Mouse (Mus musculus): ENCODE measurements around the gene Gm17364. TPM values are rescaled to one million over a fixed set of nuclear protein-coding genes. Genes with fewer than 3 reads are reported as not detected.
A peak's percentile ranks its signal among the peaks of the same experiment; 100 is the strongest.
"Not testable (repeated sequence)": the region's sequence is repeated elsewhere in the genome, so short reads cannot be mapped to it uniquely, and the experiment has no call there.

Gene Gm17364
- polyA plus RNA-seq, 1 experiment from 2014 or later: not detected

DNA sequence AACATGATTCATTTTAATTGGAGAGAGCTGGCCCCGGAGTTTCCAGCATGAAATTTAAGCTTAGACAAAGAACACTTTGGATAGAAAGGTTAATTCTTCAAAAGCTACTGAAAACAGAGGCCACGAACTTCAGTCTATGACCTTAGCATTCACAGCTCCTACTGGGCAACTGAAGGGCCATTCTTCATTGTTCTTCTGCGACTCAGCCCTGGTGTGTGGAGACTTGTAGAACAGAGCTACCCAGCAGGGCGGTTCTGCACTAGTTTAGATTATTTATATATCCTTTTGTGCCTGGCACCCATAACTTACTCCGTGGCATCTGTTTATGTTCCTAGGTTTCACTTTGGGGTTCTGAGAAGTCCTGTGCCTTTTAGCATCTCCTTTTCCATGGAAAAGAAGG lies 19.8 kb upstream of the Gm17364 start:
- DNase-seq (no peak), ATAC-seq (ENCODE audit: low FRiP score, low TSS enrichment) (no peak)
- no peaks in the 10 kb centered on the region for H3K9me3 ChIP-seq (ENCODE audit: control insufficient read depth, low read length)
- no peak overlapping the region for H3K27ac ChIP-seq (replicated peaks; ENCODE audit: low read depth, low read length)
- WGBS: 50% methylated on average over 5 of the region's 5 CpGs
- H3K27me3 ChIP-seq (ENCODE audit: control insufficient read depth, insufficient read depth, low read length): no peaks in the 10 kb centered on the region
- H3K4me3 ChIP-seq (replicated peaks; ENCODE audit: low read depth, low read length): no peak overlapping the region
- H3K4me1 ChIP-seq (ENCODE audit: control insufficient read depth, insufficient read depth, low read length): no peaks in the 10 kb centered on the region; the same call in 1 of the 2 replicates
- no peaks in the 10 kb centered on the region for H3K36me3 ChIP-seq (ENCODE audit: control insufficient read depth, insufficient read depth, low read length)
- H3K4me2 ChIP-seq (ENCODE audit: low read length): no peak overlapping the region
- no peak overlapping the region for H3K9ac ChIP-seq (replicated peaks; ENCODE audit: low read length)

- no peak for ATAC-seq (ENCODE audit: low FRiP score, low TSS enrichment)
Measured at GRCm38 (mm10) chr13:41291466-41291974, 17.7 kb upstream of the Gm17364 start.

GRCm38 (mm10) chr13:41286285-41286684 lies 12.5 kb upstream of the Gm17364 start:
- ATAC-seq (ENCODE audit: low FRiP score, low TSS enrichment): no peak
- WGBS: 81% methylated on average over 3 of the region's 3 CpGs
- H3K9ac ChIP-seq (replicated peaks; ENCODE audit: low read length): no peak overlapping the region

More at GRCm38 (mm10) chr13:41291466-41291974, 17.7 kb upstream of the Gm17364 start:
- H3K27ac ChIP-seq (replicated peaks; ENCODE audit: low read depth, low read length): no peak overlapping the region
- no peaks in the 10 kb centered on the region for H3K9me3 ChIP-seq (ENCODE audit: control insufficient read depth, low read length)
- no peaks in the 10 kb centered on the region for H3K27me3 ChIP-seq (ENCODE audit: control insufficient read depth, insufficient read depth, low read length)
- no peak overlapping the region for H3K4me2 ChIP-seq (ENCODE audit: low read length)
- no peak overlapping the region for H3K9ac ChIP-seq (replicated peaks; ENCODE audit: low read length)
- 85% methylated on average over 4 of the region's 4 CpGs for WGBS
- H3K4me3 ChIP-seq (replicated peaks; ENCODE audit: low read depth, low read length): no peak overlapping the region
- H3K4me1 ChIP-seq (ENCODE audit: control insufficient read depth, insufficient read depth, low read length): no peaks in the 10 kb centered on the region; the same call in 1 of the 2 replicates
- H3K36me3 ChIP-seq (ENCODE audit: control insufficient read depth, insufficient read depth, low read length): no peaks in the 10 kb centered on the region
- no peak for DNase-seq

DNA sequence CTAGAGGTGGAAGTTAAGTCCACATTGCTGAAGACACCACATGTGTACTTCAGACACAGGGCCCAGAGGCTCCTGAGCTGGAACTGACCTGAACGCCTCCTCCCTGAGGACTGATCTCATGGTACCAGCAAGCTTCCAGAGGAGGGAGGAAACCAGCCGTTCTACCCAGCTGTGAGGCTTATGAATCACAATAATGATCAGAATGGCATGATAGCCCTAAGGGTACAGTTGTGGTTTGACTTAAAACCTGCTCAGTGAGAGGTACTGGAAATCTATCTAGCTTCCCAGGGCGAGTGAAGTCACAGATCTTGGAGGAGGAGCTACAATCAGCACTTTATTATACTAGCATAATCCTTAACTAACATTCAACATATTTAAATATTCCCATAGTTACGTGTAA lies 11.7 kb upstream of the Gm17364 start:
- ATAC-seq (ENCODE audit: low FRiP score, low TSS enrichment): no peak
- no peaks in the 10 kb centered on the region for H3K4me1 ChIP-seq (ENCODE audit: control insufficient read depth, insufficient read depth, low read length)

More at GRCm38 (mm10) chr13:41286285-41286684, 12.5 kb upstream of the Gm17364 start:
- H3K9me3 ChIP-seq (ENCODE audit: control insufficient read depth, low read length): no peaks in the 10 kb centered on the region
- H3K27me3 ChIP-seq (ENCODE audit: control insufficient read depth, insufficient read depth, low read length): no peaks in the 10 kb centered on the region
- no peak overlapping the region for H3K27ac ChIP-seq (replicated peaks; ENCODE audit: low read depth, low read length)
- H3K36me3 ChIP-seq (ENCODE audit: control insufficient read depth, insufficient read depth, low read length): no peaks in the 10 kb centered on the region
- no peaks in the 10 kb centered on the region for H3K4me1 ChIP-seq (ENCODE audit: control insufficient read depth, insufficient read depth, low read length)
- H3K4me3 ChIP-seq (replicated peaks; ENCODE audit: low read depth, low read length): no peak overlapping the region
- DNase-seq: no peak
- no peak overlapping the region for H3K4me2 ChIP-seq (ENCODE audit: low read length)

DNA sequence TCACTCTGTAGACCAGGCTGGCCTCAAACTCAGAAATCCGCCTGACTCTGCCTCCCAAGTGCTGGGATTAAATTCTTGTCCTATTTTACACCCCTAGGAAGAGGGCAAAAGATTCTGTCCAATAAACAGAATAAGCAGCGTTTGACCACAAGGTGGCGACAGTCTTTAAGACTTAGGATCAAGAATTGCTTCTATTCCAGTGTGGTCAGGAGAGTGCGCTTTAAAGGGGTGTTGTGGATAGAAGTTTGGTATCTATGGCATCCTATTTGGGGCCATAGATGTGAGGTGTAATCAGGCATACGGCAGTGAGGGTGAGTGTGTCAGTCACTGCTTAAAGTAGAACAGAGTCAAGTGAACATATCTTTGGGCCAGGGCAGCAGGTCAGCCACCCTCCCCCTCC lies 9.5 kb upstream of the Gm17364 start:
- ATAC-seq (ENCODE audit: low FRiP score, low TSS enrichment): no peak
- 27% methylated on average over 5 of the region's 5 CpGs for WGBS

More for the DNA sequence above, 11.7 kb upstream of the Gm17364 start:
- Histone ChIP-seq H3K27me3 (ENCODE audit: control insufficient read depth, insufficient read depth, low read length) (no peaks in the 10 kb centered on the region), H3K9me3 (ENCODE audit: control insufficient read depth, low read length) (no peaks in the 10 kb centered on the region), H3K9ac (replicated peaks; ENCODE audit: low read length) (no peak overlapping the region), H3K36me3 (ENCODE audit: control insufficient read depth, insufficient read depth, low read length) (no peaks in the 10 kb centered on the region), H3K4me2 (ENCODE audit: low read length) (no peak overlapping the region), H3K27ac (replicated peaks; ENCODE audit: low read depth, low read length) (no peak overlapping the region), H3K4me3 (replicated peaks; ENCODE audit: low read depth, low read length) (no peak overlapping the region)
- no peak for DNase-seq
- WGBS: 76% methylated on average over 4 of the region's 4 CpGs

DNA sequence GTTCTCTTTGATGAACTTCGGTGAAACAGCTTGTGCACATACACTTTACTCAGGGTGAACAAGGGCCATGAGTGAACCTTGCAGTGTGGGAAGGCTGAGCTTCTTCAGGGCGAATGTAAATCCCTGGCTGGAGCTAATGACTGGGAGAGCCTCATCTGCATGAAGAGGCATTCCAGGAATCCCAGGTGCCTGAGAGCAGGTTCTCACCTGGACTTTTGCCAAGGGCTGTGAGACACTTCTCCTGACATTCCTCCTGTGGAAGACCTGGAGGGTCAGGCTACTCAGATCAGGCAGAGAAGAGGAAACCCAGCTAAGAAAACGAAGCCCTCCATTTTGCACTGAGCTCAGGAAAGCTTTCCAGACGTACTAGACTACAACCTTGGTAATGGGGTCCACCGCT lies 6.9 kb upstream of the Gm17364 start:
- no peak for DNase-seq
- Histone ChIP-seq H3K4me3 (replicated peaks; ENCODE audit: low read depth, low read length) (no peak overlapping the region), H3K4me2 (ENCODE audit: low read length) (no peak overlapping the region), H3K27me3 (ENCODE audit: control insufficient read depth, insufficient read depth, low read length) (no peaks in the 10 kb centered on the region), H3K36me3 (ENCODE audit: control insufficient read depth, insufficient read depth, low read length) (no peaks in the 10 kb centered on the region), H3K27ac (replicated peaks; ENCODE audit: low read depth, low read length) (no peak overlapping the region), H3K9ac (replicated peaks; ENCODE audit: low read length) (no peak overlapping the region), H3K9me3 (ENCODE audit: control insufficient read depth, low read length) (no peaks in the 10 kb centered on the region), H3K4me1 (ENCODE audit: control insufficient read depth, insufficient read depth, low read length) (no peaks in the 10 kb centered on the region)
- 80% methylated on average over 5 of the region's 5 CpGs for WGBS
- no peak for ATAC-seq (ENCODE audit: low FRiP score, low TSS enrichment)

More for the DNA sequence above, 9.5 kb upstream of the Gm17364 start:
- Histone ChIP-seq H3K4me2 (ENCODE audit: low read length) (no peak overlapping the region), H3K27me3 (ENCODE audit: control insufficient read depth, insufficient read depth, low read length) (no peaks in the 10 kb centered on the region), H3K4me3 (replicated peaks; ENCODE audit: low read depth, low read length) (no peak overlapping the region), H3K9ac (replicated peaks; ENCODE audit: low read length) (no peak overlapping the region), H3K36me3 (ENCODE audit: control insufficient read depth, insufficient read depth, low read length) (no peaks in the 10 kb centered on the region), H3K4me1 (ENCODE audit: control insufficient read depth, insufficient read depth, low read length) (no peaks in the 10 kb centered on the region), H3K27ac (replicated peaks; ENCODE audit: low read depth, low read length) (no peak overlapping the region), H3K9me3 (ENCODE audit: control insufficient read depth, low read length) (no peaks in the 10 kb centered on the region)
- DNase-seq: peak; percentile 95

DNA sequence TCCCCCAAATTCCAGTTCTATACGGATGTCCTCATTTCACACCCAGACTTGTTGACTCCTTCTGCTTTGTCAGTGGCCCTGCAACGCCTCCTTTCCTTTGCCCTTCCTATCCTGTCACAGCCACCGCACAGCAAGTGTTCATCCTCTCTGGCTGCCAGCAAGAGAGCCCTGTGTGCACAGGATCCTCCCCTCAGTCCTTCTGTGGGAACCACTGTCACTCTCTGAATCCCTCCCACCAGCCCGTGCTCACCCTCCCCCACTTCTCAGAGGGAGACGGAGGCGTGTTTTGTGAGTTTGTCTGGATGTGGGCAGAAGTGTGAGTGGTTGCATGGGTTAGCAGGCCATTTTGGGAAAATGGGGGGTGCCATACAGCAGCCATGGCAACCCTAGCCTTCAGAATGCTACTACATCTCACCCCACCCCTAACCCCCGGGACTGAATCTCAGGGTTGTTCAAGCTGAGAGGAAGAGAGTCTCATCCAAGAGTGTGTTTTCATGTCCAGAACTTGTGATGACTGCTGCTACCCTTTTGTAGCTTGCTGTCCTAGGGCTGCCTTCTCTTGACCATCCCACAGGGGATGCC lies 5.9 kb downstream of the Gm17364 start:
- ATAC-seq (ENCODE audit: low FRiP score, low TSS enrichment) (no peak), DNase-seq (peak; percentile 35)
- H3K27me3 ChIP-seq (ENCODE audit: control insufficient read depth, insufficient read depth, low read length): no peaks in the 10 kb centered on the region
- no peaks in the 10 kb centered on the region; the same call in 1 of the 2 replicates for H3K9me3 ChIP-seq (ENCODE audit: control insufficient read depth, low read length)
- H3K9ac ChIP-seq (replicated peaks; ENCODE audit: low read length): no peak overlapping the region
- H3K36me3 ChIP-seq (ENCODE audit: control insufficient read depth, insufficient read depth, low read length): no peaks in the 10 kb centered on the region
- no peak overlapping the region for H3K4me3 ChIP-seq (replicated peaks; ENCODE audit: low read depth, low read length)
- WGBS: 20% methylated on average over 7 of the region's 7 CpGs
- no peak overlapping the region for H3K4me2 ChIP-seq (ENCODE audit: low read length)
- H3K4me1 ChIP-seq (ENCODE audit: control insufficient read depth, insufficient read depth, low read length): no peaks in the 10 kb centered on the region
- H3K27ac ChIP-seq (replicated peaks; ENCODE audit: low read depth, low read length): no peak overlapping the region

GRCm38 (mm10) chr13:41263304-41264006 lies 10.3 kb downstream of the Gm17364 start:
- DNase-seq (no peak), ATAC-seq (ENCODE audit: low FRiP score, low TSS enrichment) (no peak)
- no peaks in the 10 kb centered on the region; the same call in 1 of the 2 replicates for H3K9me3 ChIP-seq (ENCODE audit: control insufficient read depth, low read length)
- no peak overlapping the region for H3K4me2 ChIP-seq (ENCODE audit: low read length)
- no peak overlapping the region for H3K27ac ChIP-seq (replicated peaks; ENCODE audit: low read depth, low read length)
- WGBS: 88% methylated on average over 5 of the region's 5 CpGs
- no peak overlapping the region for H3K4me3 ChIP-seq (replicated peaks; ENCODE audit: low read depth, low read length)
- no peaks in the 10 kb centered on the region for H3K27me3 ChIP-seq (ENCODE audit: control insufficient read depth, insufficient read depth, low read length)
- H3K9ac ChIP-seq (replicated peaks; ENCODE audit: low read length): no peak overlapping the region
- no peaks in the 10 kb centered on the region for H3K36me3 ChIP-seq (ENCODE audit: control insufficient read depth, insufficient read depth, low read length)
- H3K4me1 ChIP-seq (ENCODE audit: control insufficient read depth, insufficient read depth, low read length): no peaks in the 10 kb centered on the region

- H3K27me3 ChIP-seq (ENCODE audit: control insufficient read depth, insufficient read depth, low read length); H3K4me3 ChIP-seq (replicated peaks; ENCODE audit: low read depth, low read length); H3K4me2 ChIP-seq (ENCODE audit: low read length); H3K27ac ChIP-seq (replicated peaks; ENCODE audit: low read depth, low read length); H3K4me1 ChIP-seq (ENCODE audit: control insufficient read depth, insufficient read depth, low read length); ATAC-seq (ENCODE audit: low FRiP score, low TSS enrichment); DNase-seq; H3K36me3 ChIP-seq (ENCODE audit: control insufficient read depth, insufficient read depth, low read length); H3K9ac ChIP-seq (replicated peaks; ENCODE audit: low read length); H3K9me3 ChIP-seq (ENCODE audit: control insufficient read depth, low read length): not testable (repeated sequence)
- 97% methylated on average over 8 of the region's 8 CpGs for WGBS
Measured at GRCm38 (mm10) chr13:41261617-41262016, 12.2 kb downstream of the Gm17364 start.
